Mouse (Mus musculus): ENCODE results near the gene Themis. TPM values are rescaled to one million over a fixed set of nuclear protein-coding genes. Genes with fewer than 3 reads are reported as not detected.

Themis gene
- polyA plus RNA-seq, 1 experiment = 0.01 TPM

DNA sequence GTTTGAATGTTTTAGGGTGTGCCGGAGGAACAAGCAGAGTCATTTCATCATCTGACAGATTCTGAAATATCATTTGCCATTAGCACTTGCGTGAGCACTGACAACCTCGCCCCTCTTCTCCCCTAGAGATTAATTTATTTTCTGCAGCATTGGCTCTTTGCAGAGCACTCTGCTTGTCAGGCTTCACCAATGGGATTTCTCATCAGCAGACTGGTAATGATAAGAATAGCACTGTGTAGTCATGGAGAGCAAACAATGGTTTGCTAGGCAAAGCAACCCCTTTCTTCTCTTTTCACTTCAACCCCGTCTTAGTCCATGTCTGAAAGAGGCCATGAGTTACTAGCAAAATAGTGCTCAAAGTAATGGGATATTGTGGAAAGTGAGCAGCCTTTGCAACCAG, 206.4 kb downstream of the Themis start:
- no peaks in the 10 kb centered on the region for H3K79me2 ChIP-seq (ENCODE audit: control insufficient read depth, insufficient read depth)
- H3ac ChIP-seq (ENCODE audit: control insufficient read depth, insufficient read length) = no peak overlapping the region
- no peak overlapping the region for H3K4me2 ChIP-seq (ENCODE audit: low read depth)
- no peak overlapping the region for H3K4me3 ChIP-seq
- H3K27me3 ChIP-seq (ENCODE audit: control insufficient read depth, insufficient read depth, insufficient read length) = no peaks in the 10 kb centered on the region
- H3K36me3 ChIP-seq (ENCODE audit: control insufficient read depth, insufficient read depth) = no peaks in the 10 kb centered on the region
- no peak for TF ChIP-seq TCF3 (IDR thresholded peaks at IDR 0.05; ENCODE audit: insufficient read length, low read depth)
- no peak for TF ChIP-seq MYOG (IDR thresholded peaks at IDR 0.05; ENCODE audit: control insufficient read depth in 1 of 3, insufficient read depth in 1 of 3, insufficient read length in 2 of 3, low read depth in 2 of 3)
- TF ChIP-seq SRF (IDR thresholded peaks at IDR 0.05; ENCODE audit: control insufficient read depth, insufficient read length, low read depth) = no peak
- no peak for TF ChIP-seq MYOD1 (IDR thresholded peaks at IDR 0.05; ENCODE audit: control insufficient read depth in 1 of 3, insufficient read length in 2 of 3, low read depth in 2 of 3)
- no peak for TF ChIP-seq REST (IDR thresholded peaks at IDR 0.05; ENCODE audit: insufficient read depth, insufficient read length)
- TF ChIP-seq POLR2AphosphoS2 (IDR thresholded peaks at IDR 0.05; ENCODE audit: insufficient read length, low read depth) = no peak
- TF ChIP-seq MAX (IDR thresholded peaks at IDR 0.05; ENCODE audit: low read depth) = no peak
- TF ChIP-seq POLR2A (IDR thresholded peaks at IDR 0.05; ENCODE audit: insufficient read length, low read depth) = no peak
- no peak for TF ChIP-seq CEBPB (IDR thresholded peaks at IDR 0.05; ENCODE audit: insufficient read depth, poor library complexity, severe bottlenecking)
- no peak for TF ChIP-seq E2F4 (IDR thresholded peaks at IDR 0.05; ENCODE audit: insufficient read depth)
- no peak for TF ChIP-seq USF1 (IDR thresholded peaks at IDR 0.05; ENCODE audit: low read depth)
- no peak for TF ChIP-seq TCF12 (IDR thresholded peaks at IDR 0.05; ENCODE audit: insufficient read depth, poor library complexity, severe bottlenecking)

DNA sequence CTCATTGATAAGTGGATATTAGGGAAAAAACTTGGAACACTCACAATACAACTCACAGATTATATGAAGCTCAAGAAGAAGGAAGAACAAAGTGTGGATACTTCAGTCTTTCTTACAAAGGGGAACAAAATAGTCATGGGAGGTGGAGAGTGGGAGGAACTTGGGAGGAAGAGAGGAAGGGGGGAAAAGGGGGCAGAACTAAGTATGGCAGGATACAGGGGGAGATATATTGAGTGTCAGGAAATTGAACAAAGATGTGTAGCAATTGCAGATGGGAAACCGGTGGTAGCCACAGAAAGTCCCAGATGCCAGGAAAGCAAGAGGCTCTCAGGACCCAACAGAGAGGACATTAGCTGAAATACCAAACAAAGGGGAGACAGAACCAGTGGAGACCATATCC, 219.5 kb downstream of the Themis start:
- no peak for TF ChIP-seq E2F4 (IDR thresholded peaks at IDR 0.05; ENCODE audit: insufficient read depth)
- no peak for TF ChIP-seq MYOD1 (IDR thresholded peaks at IDR 0.05; ENCODE audit: control insufficient read depth in 1 of 3, insufficient read length in 2 of 3, low read depth in 2 of 3)
- no peak for TF ChIP-seq TCF12 (IDR thresholded peaks at IDR 0.05; ENCODE audit: insufficient read depth, poor library complexity, severe bottlenecking)
- TF ChIP-seq POLR2AphosphoS2 (IDR thresholded peaks at IDR 0.05; ENCODE audit: insufficient read length, low read depth) = no peak
- no peak for TF ChIP-seq USF1 (IDR thresholded peaks at IDR 0.05; ENCODE audit: low read depth)
- TF ChIP-seq MAX (IDR thresholded peaks at IDR 0.05; ENCODE audit: low read depth) = no peak
- no peak for TF ChIP-seq SRF (IDR thresholded peaks at IDR 0.05; ENCODE audit: control insufficient read depth, insufficient read length, low read depth)
- no peak for TF ChIP-seq CEBPB (IDR thresholded peaks at IDR 0.05; ENCODE audit: insufficient read depth, poor library complexity, severe bottlenecking)
- no peak for TF ChIP-seq POLR2A (IDR thresholded peaks at IDR 0.05; ENCODE audit: insufficient read length, low read depth)
- TF ChIP-seq TCF3 (IDR thresholded peaks at IDR 0.05; ENCODE audit: insufficient read length, low read depth) = no peak
- H3K79me2 ChIP-seq (ENCODE audit: control insufficient read depth, insufficient read depth) = no peaks in the 10 kb centered on the region

DNA sequence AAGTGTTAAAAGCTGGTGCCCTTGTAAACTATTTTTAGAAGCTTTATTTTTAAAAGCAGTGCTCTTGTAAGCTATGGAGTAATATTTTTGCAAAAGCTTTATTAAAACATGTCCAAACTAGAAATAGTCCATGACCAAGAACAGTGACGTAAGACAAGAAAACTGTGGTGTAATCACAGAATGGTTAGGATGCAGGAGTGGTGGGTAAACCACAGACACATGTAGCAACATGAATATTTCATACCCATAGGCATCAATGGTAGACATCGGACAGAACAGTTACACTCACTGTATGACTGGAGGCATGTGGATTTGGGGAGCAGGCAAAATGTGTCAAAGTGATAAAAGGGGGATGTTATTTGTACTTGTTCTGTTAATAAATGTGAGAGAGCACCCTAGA, 222.7 kb downstream of the Themis start:
- Histone ChIP-seq H3ac (ENCODE audit: control insufficient read depth, insufficient read length) (no peak overlapping the region), H3K36me3 (ENCODE audit: control insufficient read depth, insufficient read depth) (no peaks in the 10 kb centered on the region)
- TF ChIP-seq CEBPB (IDR thresholded peaks at IDR 0.05; ENCODE audit: insufficient read depth, poor library complexity, severe bottlenecking) (no peak), E2F4 (IDR thresholded peaks at IDR 0.05; ENCODE audit: insufficient read depth) (no peak), POLR2AphosphoS2 (IDR thresholded peaks at IDR 0.05; ENCODE audit: insufficient read length, low read depth) (no peak), TCF12 (IDR thresholded peaks at IDR 0.05; ENCODE audit: insufficient read depth, poor library complexity, severe bottlenecking) (no peak), POLR2A (IDR thresholded peaks at IDR 0.05; ENCODE audit: insufficient read length, low read depth) (no peak), SRF (IDR thresholded peaks at IDR 0.05; ENCODE audit: control insufficient read depth, insufficient read length, low read depth) (no peak), REST (IDR thresholded peaks at IDR 0.05; ENCODE audit: insufficient read depth, insufficient read length) (no peak), USF1 (IDR thresholded peaks at IDR 0.05; ENCODE audit: low read depth) (no peak)

More for the DNA sequence above, 219.5 kb downstream of the Themis start:
- Histone ChIP-seq H3ac (ENCODE audit: control insufficient read depth, insufficient read length) (no peak overlapping the region), H3K4me2 (ENCODE audit: low read depth) (no peak overlapping the region), H3K27me3 (ENCODE audit: control insufficient read depth, insufficient read depth, insufficient read length) (no peaks in the 10 kb centered on the region), H3K4me3 (no peak overlapping the region), H3K36me3 (ENCODE audit: control insufficient read depth, insufficient read depth) (no peaks in the 10 kb centered on the region)

DNA sequence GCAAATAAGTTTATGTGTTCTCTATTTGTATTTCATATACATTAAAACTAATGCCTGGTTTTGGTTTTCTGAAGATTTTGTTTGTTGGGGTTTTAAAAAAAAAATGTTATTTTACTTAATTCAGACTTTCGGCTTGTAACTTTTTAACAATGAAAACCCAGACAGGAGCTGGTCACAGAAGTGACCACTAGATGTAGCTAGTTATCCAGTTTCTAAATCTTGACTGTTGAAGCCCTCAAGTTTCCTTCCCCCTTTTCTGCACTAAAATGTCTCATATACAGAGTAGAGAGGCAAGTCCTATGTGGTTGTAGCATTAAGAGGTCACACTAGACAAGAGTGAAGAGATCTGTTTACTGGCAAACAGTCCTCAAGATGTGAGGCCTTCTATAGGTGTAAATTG, 230.2 kb downstream of the Themis start:
- Histone ChIP-seq H3K79me2 (ENCODE audit: control insufficient read depth, insufficient read depth) (no peaks in the 10 kb centered on the region), H3ac (ENCODE audit: control insufficient read depth, insufficient read length) (no peak overlapping the region), H3K4me3 (no peak overlapping the region), H3K36me3 (ENCODE audit: control insufficient read depth, insufficient read depth) (no peaks in the 10 kb centered on the region), H3K4me2 (ENCODE audit: low read depth) (no peak overlapping the region), H3K27me3 (ENCODE audit: control insufficient read depth, insufficient read depth, insufficient read length) (no peaks in the 10 kb centered on the region)
- TF ChIP-seq CEBPB (IDR thresholded peaks at IDR 0.05; ENCODE audit: insufficient read depth, poor library complexity, severe bottlenecking) (no peak), E2F4 (IDR thresholded peaks at IDR 0.05; ENCODE audit: insufficient read depth) (no peak), USF1 (IDR thresholded peaks at IDR 0.05; ENCODE audit: low read depth) (no peak), TCF3 (IDR thresholded peaks at IDR 0.05; ENCODE audit: insufficient read length, low read depth) (no peak), POLR2A (IDR thresholded peaks at IDR 0.05; ENCODE audit: insufficient read length, low read depth) (no peak), SRF (IDR thresholded peaks at IDR 0.05; ENCODE audit: control insufficient read depth, insufficient read length, low read depth) (no peak), TCF12 (IDR thresholded peaks at IDR 0.05; ENCODE audit: insufficient read depth, poor library complexity, severe bottlenecking) (no peak), MYOD1 (IDR thresholded peaks at IDR 0.05; ENCODE audit: control insufficient read depth in 1 of 3, insufficient read length in 2 of 3, low read depth in 2 of 3) (no peak)

More for the DNA sequence above, 222.7 kb downstream of the Themis start:
- H3K4me2 ChIP-seq (ENCODE audit: low read depth) = no peak overlapping the region
- H3K27me3 ChIP-seq (ENCODE audit: control insufficient read depth, insufficient read depth, insufficient read length) = no peaks in the 10 kb centered on the region
- no peak overlapping the region for H3K4me3 ChIP-seq
- H3K79me2 ChIP-seq (ENCODE audit: control insufficient read depth, insufficient read depth) = no peaks in the 10 kb centered on the region

Measured in myocyte (in vitro differentiated cells).